Mouse (Mus musculus) spleen, postnatal 4 days (tissue): Measurements from ENCODE around the gene Rab40b.

Source experiments
- DNase-seq, 2 experiments: peaks; one replicate each; pipeline ENCODE4 v3.0.0; 2022; ENCODE audit warnings: low spot score in 2 of 2

Gene Rab40b

GRCm38 (mm10) chr11:121387750-121388553 lies at the start of gene Rab40b:
TSS of gene Rab40b (minus strand) at chr11:121388251.
- DNase-seq: peak; percentile 74 to 78

GRCm38 (mm10) chr11:121437236-121437635 lies 49.2 kb upstream of the Rab40b start:
- DNase-seq: peak in 1 of 2 experiments; percentile 22

- DNase-seq: peak; percentile 91 to 94
Observed at GRCm38 (mm10) chr11:121434156-121435155, 46.4 kb upstream of the Rab40b start, which contains the start of gene Fn3k. TSS of gene Fn3k (plus strand) at chr11:121434913.

- peak; percentile 67 to 76 for DNase-seq
Observed at GRCm38 (mm10) chr11:121433397-121433796, 45.3 kb upstream of the Rab40b start.

- no peak for DNase-seq
Observed at GRCm38 (mm10) chr11:121421553-121422173, 33.6 kb upstream of the Rab40b start.

GRCm38 (mm10) chr11:121420830-121421552 lies 32.9 kb upstream of the Rab40b start, which contains the start of gene Fn3krp:
TSS of gene Fn3krp (plus strand) at chr11:121421401.
- DNase-seq: peak; percentile 99 to 100

GRCm38 (mm10) chr11:121420379-121420778 lies 32.3 kb upstream of the Rab40b start:
- no peak for DNase-seq

GRCm38 (mm10) chr11:121418932-121419331 lies 30.9 kb upstream of the Rab40b start:
- DNase-seq: no peak

GRCm38 (mm10) chr11:121417971-121418370 lies 29.9 kb upstream of the Rab40b start:
- no peak for DNase-seq

- no peak for DNase-seq
Observed at GRCm38 (mm10) chr11:121415351-121415750, 27.3 kb upstream of the Rab40b start.

GRCm38 (mm10) chr11:121414762-121415161 lies 26.7 kb upstream of the Rab40b start:
- no peak for DNase-seq

- DNase-seq: no peak
Observed at GRCm38 (mm10) chr11:121407366-121408155, 19.5 kb upstream of the Rab40b start.

- no peak for DNase-seq
Observed at GRCm38 (mm10) chr11:121392405-121392804, 4.4 kb upstream of the Rab40b start.

GRCm38 (mm10) chr11:121390793-121391192 lies 2.7 kb upstream of the Rab40b start:
- no peak for DNase-seq

- no peak for DNase-seq
Observed at GRCm38 (mm10) chr11:121388554-121388945, 499 bp upstream of the Rab40b start.

- DNase-seq: no peak
Observed at GRCm38 (mm10) chr11:121380294-121380693, 7.8 kb downstream of the Rab40b start.

- DNase-seq: no peak
Observed at GRCm38 (mm10) chr11:121378644-121379043, 9.4 kb downstream of the Rab40b start.

GRCm38 (mm10) chr11:121373305-121373704 lies 14.7 kb downstream of the Rab40b start:
- no peak for DNase-seq

GRCm38 (mm10) chr11:121370337-121370994 lies 17.6 kb downstream of the Rab40b start:
- no peak for DNase-seq

GRCm38 (mm10) chr11:121369622-121370021 lies 18.4 kb downstream of the Rab40b start:
- peak; percentile 75 to 89 for DNase-seq
